Mouse (Mus musculus) limb, embryonic 13.5 days (tissue): ENCODE data around the gene Cemip. TPM values are rescaled to one million over a fixed set of nuclear protein-coding genes. Genes with fewer than 3 reads are reported as not detected.

ENCODE experiments used
- ATAC-seq: fragments of 200-750 bp; cut with Nextera tagmentation; 2 replicates; pipeline ENCODE4 v1.8.0; 2017; ENCODE audit warnings: low read depth, moderate number of reproducible peaks, moderate TSS enrichment; ENCODE audit not compliant: low FRiP score
- H3K27ac ChIP-seq: fragments of 300-500 bp; sonication (generic); 2 replicates; pipeline ENCODE4 v1.5.1; 2015; ENCODE audit warnings: inconsistent platforms, mild to moderate bottlenecking, moderate library complexity
- H3K27me3 ChIP-seq: fragments of 300-500 bp; sonication (generic); 2 replicates; pipeline ENCODE4 v1.6.1; 2015; ENCODE audit warnings: mild to moderate bottlenecking, inconsistent platforms
- H3K36me3 ChIP-seq: fragments of 300-500 bp; sonication (generic); 2 replicates; pipeline ENCODE4 v1.6.1; 2015; ENCODE audit warnings: inconsistent platforms, mild to moderate bottlenecking, moderate library complexity
- H3K4me1 ChIP-seq: fragments of 300-500 bp; sonication (generic); 2 replicates; pipeline ENCODE4 v1.6.1; 2015; ENCODE audit warnings: inconsistent platforms
- H3K4me2 ChIP-seq: fragments of 300-500 bp; sonication (generic); replicated peaks from 2 replicates; pipeline ENCODE4 v1.6.1; 2015; ENCODE audit warnings: inconsistent platforms, mild to moderate bottlenecking, moderate library complexity
- H3K4me3 ChIP-seq: fragments of 300-500 bp; sonication (generic); 2 replicates; pipeline ENCODE4 v1.5.1; 2015; ENCODE audit warnings: moderate library complexity, mild to moderate bottlenecking, inconsistent platforms
- H3K9ac ChIP-seq: fragments of 300-500 bp; sonication (generic); 2 replicates; pipeline ENCODE4 v1.6.1; 2015; ENCODE audit warnings: mild to moderate bottlenecking, inconsistent platforms
- H3K9me3 ChIP-seq: fragments of 300-500 bp; sonication (generic); 2 replicates; pipeline ENCODE4 v1.6.1; 2016; ENCODE audit warnings: inconsistent platforms
- WGBS: fragments of 180-500 bp; shearing (Covaris S2); methylation state at CpG from one replicate; pipeline ENCODE4 v1.1.7; 2015; 5-methylcytosine and 5-hydroxymethylcytosine counted together
- polyA plus RNA-seq: library from polyadenylated mRNA; unstranded; fragments of >200 nt; fragmentation: Nextera tagmentation; extraction: Ambion mirVana; gene quantifications from 2 replicates; pipeline ENCODE4 v1.2.1, GENCODE M21; 2015

The Cemip gene
- polyA plus RNA-seq, 1 experiment from 2014 or later = 0.28 TPM

DNA sequence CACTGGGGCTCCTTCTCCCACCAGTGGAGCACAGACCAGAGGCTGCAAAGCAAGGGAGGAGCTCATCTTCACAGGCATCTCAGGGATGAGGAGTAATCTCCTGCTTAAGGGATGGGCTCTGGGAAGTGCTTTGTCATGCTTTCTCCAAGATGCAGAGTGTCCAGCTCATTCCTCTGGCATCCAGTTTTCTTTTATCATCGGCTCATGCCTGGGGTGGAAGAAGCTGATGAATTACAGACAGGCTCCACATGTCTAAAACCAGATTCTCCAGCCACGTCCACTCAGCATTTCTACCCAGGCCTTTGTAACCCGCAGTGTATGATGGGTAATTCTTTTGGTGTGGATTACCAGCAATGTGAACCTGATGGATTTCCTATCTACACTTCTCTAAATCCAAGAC, 1.9 kb upstream of the Cemip start:
- Histone ChIP-seq H3K9ac (no peak overlapping the region), H3K4me1 (peaks cover 18% of the 10 kb centered on the region), H3K4me2 (no peak overlapping the region), H3K4me3 (no peak overlapping the region), H3K27ac (no peak overlapping the region), H3K9me3 (no peaks in the 10 kb centered on the region), H3K36me3 (no peaks in the 10 kb centered on the region), H3K27me3 (peaks cover 44% of the 10 kb centered on the region)
- no peak for ATAC-seq
- 68% methylated on average over 3 of the region's 3 CpGs for WGBS

DNA sequence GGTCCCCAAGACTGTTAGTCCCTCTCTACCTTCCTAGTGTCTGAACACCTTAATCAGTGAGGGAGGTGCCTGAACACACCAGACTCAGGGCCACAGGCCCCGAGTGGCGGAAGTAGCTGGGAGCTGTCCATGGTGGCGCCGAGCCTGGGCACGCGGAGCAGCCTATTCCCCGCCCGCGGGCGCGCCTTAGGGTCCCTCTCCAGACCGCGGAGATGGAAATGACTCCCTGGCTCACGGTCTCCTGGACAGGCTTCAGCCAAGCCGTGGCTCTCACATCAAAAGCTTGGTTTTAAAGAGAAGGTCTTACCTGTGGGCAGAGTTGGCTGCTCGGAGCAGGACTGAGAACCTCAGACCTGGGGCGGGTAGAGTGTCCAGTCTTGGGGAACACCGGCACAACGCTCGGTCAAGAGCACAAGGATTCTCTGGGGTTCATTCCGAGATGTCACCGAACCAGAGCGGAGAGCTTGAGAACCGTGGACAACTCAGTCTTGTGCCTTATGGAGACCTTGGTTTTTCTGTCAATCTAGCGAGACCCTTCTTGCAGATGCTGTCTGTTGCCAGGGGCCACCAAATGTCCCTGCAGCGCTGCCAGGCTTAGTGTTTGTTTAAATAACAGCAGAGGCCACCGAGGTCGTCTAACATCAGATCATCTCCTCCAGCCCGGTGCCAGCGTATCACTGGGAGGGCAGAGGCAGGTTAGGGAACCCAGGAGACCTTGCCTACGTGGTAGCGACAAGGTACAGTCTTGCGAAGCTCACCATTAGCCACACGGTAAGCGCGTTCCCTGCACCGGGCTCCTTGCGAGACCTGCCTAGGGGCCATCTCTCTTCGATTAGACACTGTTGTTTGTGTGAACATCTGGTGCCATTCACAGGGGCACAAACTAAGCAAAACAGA, 1.0 kb downstream of the Cemip start:
- no peaks in the 10 kb centered on the region for H3K9me3 ChIP-seq
- H3K27ac ChIP-seq = no peak overlapping the region
- peaks cover 18% of the 10 kb centered on the region for H3K4me1 ChIP-seq
- H3K36me3 ChIP-seq = no peaks in the 10 kb centered on the region
- peak overlapping the region; percentile 88 for H3K4me2 ChIP-seq
- ATAC-seq = peak; percentile 49; the same call in 1 of the 2 replicates
- 4% methylated on average over 39 of the region's 39 CpGs for WGBS
- peaks cover 47% of the 10 kb centered on the region for H3K27me3 ChIP-seq
- peak overlapping the region; percentile 48 for H3K4me3 ChIP-seq
- H3K9ac ChIP-seq = no peak overlapping the region

DNA sequence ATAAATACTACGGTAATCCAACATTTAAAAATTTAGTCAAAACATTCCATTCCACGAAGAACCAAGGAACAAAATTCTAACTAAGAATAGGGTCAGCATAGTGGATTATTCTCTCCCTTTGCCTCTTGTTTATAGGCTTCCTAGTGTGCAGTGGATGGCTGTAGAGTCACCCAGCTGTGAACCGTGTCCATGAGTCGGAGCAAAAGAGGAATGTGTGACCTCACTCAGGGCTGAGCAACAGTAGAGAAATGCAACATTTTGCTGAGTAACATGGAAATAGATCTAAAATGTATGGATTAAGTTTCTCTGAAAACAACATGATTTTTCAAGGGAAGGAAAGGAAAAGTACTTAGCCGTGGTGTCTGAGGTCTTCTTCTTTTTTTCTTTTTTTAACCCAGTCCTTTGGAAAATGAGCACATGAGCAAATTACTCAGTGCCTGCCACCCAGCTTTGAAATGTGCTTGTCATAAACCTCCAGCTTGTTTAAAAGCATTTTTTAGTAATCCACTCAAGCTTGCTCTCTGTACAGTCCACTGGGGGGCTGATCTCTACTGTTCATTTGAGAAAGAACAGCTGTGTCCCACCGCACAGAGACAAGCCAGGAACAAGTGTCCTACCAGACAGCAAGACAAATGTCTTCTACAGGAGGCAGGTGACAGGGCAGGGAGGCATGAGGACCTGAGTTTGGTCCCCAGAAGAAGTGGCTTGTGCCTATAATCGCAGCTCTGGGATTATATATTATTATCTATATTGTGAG, 8.9 kb downstream of the Cemip start:
- 56% methylated on average over 7 of the region's 7 CpGs for WGBS
- Histone ChIP-seq H3K9me3 (no peaks in the 10 kb centered on the region), H3K36me3 (no peaks in the 10 kb centered on the region), H3K27me3 (no peaks in the 10 kb centered on the region), H3K9ac (no peak overlapping the region), H3K4me1 (no peaks in the 10 kb centered on the region), H3K4me2 (no peak overlapping the region), H3K27ac (no peak overlapping the region), H3K4me3 (no peak overlapping the region)
- ATAC-seq = peak; percentile 72

DNA sequence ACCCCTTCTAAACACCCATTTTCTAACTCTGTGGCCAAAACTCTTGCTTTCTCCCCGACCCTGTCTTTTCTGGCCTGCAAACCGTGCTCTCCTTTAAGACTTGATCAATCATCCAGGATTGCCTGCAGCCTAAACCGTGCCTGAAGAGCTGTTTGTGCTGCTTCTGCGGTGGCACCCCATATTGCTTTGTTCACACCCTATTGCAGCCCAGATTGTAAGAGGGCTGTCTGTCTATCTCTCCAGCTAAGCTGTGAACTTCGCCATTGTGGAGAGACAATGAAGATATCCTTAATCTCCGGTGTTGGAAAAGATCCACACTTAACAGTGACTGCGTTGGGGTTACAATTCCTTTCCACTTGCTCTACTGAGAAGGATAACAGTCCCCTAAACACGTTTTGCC, 12.0 kb downstream of the Cemip start:
- H3K27ac ChIP-seq = no peak overlapping the region
- no peaks in the 10 kb centered on the region for H3K27me3 ChIP-seq
- no peak overlapping the region for H3K9ac ChIP-seq
- H3K36me3 ChIP-seq = no peaks in the 10 kb centered on the region
- 0 out of 2 replicates have a peak, but pooled peaks cover 7% of the 10 kb centered on the region for H3K4me1 ChIP-seq
- H3K9me3 ChIP-seq = no peaks in the 10 kb centered on the region
- no peak overlapping the region for H3K4me3 ChIP-seq
- WGBS = 54% methylated on average over 8 of the region's 8 CpGs
- no peak overlapping the region for H3K4me2 ChIP-seq
- no peak for ATAC-seq

DNA sequence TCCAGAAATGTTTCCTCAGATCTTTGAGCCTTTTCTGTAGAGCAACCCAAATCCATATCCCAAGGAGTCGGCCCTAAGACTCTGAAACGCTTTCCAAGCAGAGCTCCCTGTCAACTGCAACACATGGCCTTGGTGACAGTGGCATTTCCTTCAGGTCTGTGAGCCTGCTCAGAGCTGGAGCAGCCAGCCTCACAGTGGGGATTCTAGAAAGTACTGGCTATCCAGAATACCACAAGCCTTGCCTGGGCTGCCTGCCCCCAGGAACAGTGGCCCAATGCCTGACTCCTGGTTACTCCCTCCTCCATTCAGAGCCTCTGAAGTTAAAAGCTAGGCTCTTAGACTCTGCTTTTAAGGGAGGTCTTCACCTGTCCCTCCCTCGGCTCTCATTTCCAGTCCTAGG, 12.4 kb downstream of the Cemip start:
- Histone ChIP-seq H3K9me3 (no peaks in the 10 kb centered on the region), H3K4me2 (no peak overlapping the region), H3K4me1 (0 out of 2 replicates have a peak, but pooled peaks cover 7% of the 10 kb centered on the region), H3K4me3 (no peak overlapping the region), H3K36me3 (no peaks in the 10 kb centered on the region), H3K9ac (no peak overlapping the region), H3K27me3 (no peaks in the 10 kb centered on the region), H3K27ac (no peak overlapping the region)
- WGBS = 72% methylated on average over 3 of the region's 3 CpGs
- no peak for ATAC-seq

DNA sequence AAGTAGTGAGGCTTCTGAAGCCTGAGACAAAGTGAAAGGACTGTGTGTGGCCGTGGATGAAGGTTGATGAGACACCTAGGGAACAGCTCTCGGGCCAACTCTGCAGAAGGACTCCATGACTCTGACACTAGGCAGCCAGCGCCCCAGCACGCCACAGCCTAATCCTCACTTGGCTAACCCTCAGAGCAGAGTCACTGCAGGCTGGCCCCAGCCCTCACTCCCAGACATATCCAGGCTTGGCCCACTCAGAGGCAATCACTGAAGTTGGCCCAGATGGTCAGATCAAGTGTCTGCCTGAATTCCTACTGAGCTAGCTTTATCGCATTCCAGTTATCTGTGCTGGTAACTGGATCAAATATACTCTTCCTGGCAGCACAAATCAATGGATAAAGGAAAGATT, 17.4 kb downstream of the Cemip start:
- no peaks in the 10 kb centered on the region for H3K9me3 ChIP-seq
- no peak overlapping the region for H3K4me3 ChIP-seq
- H3K36me3 ChIP-seq = no peaks in the 10 kb centered on the region
- H3K27ac ChIP-seq = no peak overlapping the region
- 70% methylated on average over 5 of the region's 5 CpGs for WGBS
- H3K27me3 ChIP-seq = no peaks in the 10 kb centered on the region
- no peak overlapping the region for H3K4me2 ChIP-seq
- H3K4me1 ChIP-seq = 0 out of 2 replicates have a peak, but pooled peaks cover 7% of the 10 kb centered on the region
- ATAC-seq = peak; percentile 32; the same call in 1 of the 2 replicates
- no peak overlapping the region for H3K9ac ChIP-seq

DNA sequence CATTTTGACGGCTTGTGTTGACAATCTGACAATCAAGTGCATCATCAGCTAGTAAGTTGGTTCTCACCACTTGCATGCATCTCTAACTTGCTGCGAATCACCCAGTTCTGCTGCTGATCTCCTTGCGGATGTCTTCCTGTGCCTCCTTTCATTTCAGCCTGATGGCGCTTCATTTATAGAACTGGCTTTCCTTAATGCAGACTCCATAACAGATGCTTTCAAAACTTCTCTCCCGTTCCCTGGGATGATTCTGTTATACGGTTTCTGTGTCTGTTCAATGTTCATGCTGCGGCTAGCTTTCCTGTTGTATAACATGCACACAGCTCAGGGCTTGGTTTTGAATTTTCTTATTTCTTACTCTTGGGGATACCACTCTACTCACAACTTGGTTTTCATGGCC, 26.5 kb downstream of the Cemip start:
- no peak overlapping the region for H3K9ac ChIP-seq
- H3K4me2 ChIP-seq = no peak overlapping the region
- no peak overlapping the region for H3K27ac ChIP-seq
- no peaks in the 10 kb centered on the region for H3K9me3 ChIP-seq
- H3K4me3 ChIP-seq = no peak overlapping the region
- 91% methylated on average over 7 of the region's 7 CpGs for WGBS
- H3K36me3 ChIP-seq = no peaks in the 10 kb centered on the region
- ATAC-seq = no peak
- H3K27me3 ChIP-seq = no peaks in the 10 kb centered on the region
- H3K4me1 ChIP-seq = peaks cover 20% of the 10 kb centered on the region

DNA sequence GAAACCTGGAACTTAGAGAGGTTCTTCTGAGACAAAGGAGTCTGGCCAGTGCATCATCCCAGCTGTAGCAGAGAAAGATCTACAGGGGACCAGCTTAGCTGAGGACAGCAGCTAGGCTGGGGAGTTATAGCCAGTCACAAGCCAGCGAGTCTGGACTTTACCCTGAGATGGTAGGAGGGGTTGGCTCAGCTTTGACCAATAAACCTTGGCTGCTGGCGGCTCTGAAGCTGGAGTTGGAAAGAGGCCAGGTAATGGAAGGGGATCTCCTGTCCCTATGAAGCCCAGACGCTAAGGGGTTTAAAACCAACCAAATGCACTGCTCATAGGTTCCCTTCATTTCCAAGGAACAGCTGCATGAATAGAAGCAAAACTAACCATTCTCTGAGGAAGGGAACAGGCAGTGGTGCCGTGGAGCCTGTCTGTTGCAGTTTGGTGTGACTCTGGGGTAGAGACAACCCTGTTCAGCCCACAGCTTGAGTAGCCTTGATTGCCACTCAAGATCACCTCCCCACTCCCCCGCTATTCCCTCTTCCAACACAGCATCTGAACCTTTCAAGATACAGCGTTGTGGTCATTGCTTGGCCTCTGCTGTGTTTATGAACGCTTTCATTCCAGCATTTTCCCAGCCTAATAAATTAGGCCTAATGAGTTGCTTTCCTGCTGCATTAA, 30.2 kb downstream of the Cemip start:
- no peak overlapping the region for H3K4me3 ChIP-seq
- no peaks in the 10 kb centered on the region for H3K36me3 ChIP-seq
- no peak overlapping the region for H3K9ac ChIP-seq
- peak overlapping the region; percentile 14; the same call in 1 of the 2 replicates for H3K4me2 ChIP-seq
- H3K9me3 ChIP-seq = no peaks in the 10 kb centered on the region
- peak overlapping the region; percentile 44 for H3K27ac ChIP-seq
- H3K4me1 ChIP-seq = peaks cover 20% of the 10 kb centered on the region
- no peaks in the 10 kb centered on the region for H3K27me3 ChIP-seq
- WGBS = 37% methylated on average over 7 of the region's 7 CpGs
- ATAC-seq = peak; percentile 79

DNA sequence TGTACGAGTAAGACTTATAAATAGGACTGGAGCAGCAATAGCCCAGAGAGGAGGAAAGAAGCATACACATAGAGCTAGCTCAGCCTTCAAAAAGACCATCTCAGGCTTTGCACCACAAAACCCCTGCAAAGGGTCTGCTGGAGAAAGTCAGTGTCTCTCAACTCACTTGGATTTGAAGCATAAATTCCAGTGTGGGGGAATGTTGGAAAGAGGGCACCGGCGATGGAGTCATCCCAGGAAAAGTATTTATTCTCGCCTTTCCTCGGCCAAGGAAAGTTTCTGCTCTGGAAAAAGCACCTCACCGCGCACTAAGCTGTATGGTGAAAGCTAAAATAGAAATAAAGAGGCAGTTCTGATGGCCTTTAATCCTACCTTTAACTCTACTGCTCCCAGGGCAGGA, 32.4 kb downstream of the Cemip start:
- no peak overlapping the region for H3K27ac ChIP-seq

DNA sequence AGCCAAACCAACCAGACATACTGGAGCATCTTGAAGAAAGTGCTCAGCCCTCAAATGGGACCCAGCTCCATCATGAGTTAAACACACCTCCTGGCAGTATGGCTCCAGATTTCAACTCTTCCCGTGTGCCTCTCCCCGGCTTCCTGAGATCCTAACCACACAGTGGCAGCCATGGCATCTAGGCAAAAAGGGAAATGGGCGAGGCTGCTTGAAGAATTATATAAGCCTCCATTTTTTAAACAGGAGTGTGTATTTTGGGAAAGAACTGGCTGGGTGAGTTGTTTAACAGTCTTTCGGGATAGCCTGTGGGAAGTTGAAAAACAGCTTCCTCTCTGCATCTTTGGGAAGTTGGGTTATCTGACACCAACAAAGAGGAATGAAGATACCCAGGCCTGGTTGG, 34.9 kb downstream of the Cemip start:
- Histone ChIP-seq H3K4me2 (no peak overlapping the region), H3K4me1 (peaks cover 15% of the 10 kb centered on the region), H3K27ac (no peak overlapping the region), H3K9me3 (0 out of 2 replicates have a peak, but pooled peaks cover 5% of the 10 kb centered on the region), H3K4me3 (no peak overlapping the region), H3K27me3 (no peaks in the 10 kb centered on the region), H3K36me3 (no peaks in the 10 kb centered on the region), H3K9ac (no peak overlapping the region)
- ATAC-seq = no peak
- WGBS = 84% methylated on average over 4 of the region's 4 CpGs

More for the DNA sequence above, 32.4 kb downstream of the Cemip start:
- H3K4me3 ChIP-seq = no peak overlapping the region
- H3K4me2 ChIP-seq = no peak overlapping the region
- H3K36me3 ChIP-seq = no peaks in the 10 kb centered on the region
- WGBS = 92% methylated on average over 7 of the region's 7 CpGs
- H3K9ac ChIP-seq = no peak overlapping the region
- H3K4me1 ChIP-seq = peaks cover 20% of the 10 kb centered on the region
- H3K9me3 ChIP-seq = no peaks in the 10 kb centered on the region
- H3K27me3 ChIP-seq = no peaks in the 10 kb centered on the region
- ATAC-seq = no peak

DNA sequence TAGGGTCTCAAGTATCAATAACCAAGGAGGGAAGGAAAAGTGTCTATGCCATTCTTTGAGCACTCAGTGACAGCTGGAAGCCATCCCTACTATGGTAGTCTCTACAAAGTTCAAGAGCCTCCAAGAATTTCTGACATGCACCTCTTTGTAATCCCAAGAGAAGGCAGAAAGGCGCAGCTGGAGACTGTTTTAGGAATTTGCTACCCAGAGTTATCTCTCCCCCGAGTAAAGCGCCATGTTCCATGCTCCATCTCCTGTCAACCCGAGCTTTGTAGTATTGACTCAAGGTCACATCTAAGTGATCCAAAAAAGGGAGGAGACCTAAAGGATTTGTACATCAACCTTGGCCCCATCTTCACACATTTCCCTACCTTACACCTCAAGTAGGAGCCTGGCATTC, 40.8 kb downstream of the Cemip start:
- no peak for ATAC-seq
- Histone ChIP-seq H3K9me3 (0 out of 2 replicates have a peak, but pooled peaks cover 5% of the 10 kb centered on the region), H3K27me3 (no peaks in the 10 kb centered on the region), H3K27ac (no peak overlapping the region), H3K4me3 (no peak overlapping the region), H3K4me2 (no peak overlapping the region), H3K9ac (no peak overlapping the region), H3K36me3 (no peaks in the 10 kb centered on the region), H3K4me1 (no peaks in the 10 kb centered on the region)
- 78% methylated on average over 4 of the region's 4 CpGs for WGBS
